Mouse (Mus musculus) embryo, embryonic 9.5 days (tissue): ENCODE measurements around the gene Papln.

Experiments
- DNase-seq: peaks from one replicate; pipeline ENCODE4 v3.0.0-alpha.2; 2017; ENCODE audit errors: extremely low spot score

Papln gene

DNA sequence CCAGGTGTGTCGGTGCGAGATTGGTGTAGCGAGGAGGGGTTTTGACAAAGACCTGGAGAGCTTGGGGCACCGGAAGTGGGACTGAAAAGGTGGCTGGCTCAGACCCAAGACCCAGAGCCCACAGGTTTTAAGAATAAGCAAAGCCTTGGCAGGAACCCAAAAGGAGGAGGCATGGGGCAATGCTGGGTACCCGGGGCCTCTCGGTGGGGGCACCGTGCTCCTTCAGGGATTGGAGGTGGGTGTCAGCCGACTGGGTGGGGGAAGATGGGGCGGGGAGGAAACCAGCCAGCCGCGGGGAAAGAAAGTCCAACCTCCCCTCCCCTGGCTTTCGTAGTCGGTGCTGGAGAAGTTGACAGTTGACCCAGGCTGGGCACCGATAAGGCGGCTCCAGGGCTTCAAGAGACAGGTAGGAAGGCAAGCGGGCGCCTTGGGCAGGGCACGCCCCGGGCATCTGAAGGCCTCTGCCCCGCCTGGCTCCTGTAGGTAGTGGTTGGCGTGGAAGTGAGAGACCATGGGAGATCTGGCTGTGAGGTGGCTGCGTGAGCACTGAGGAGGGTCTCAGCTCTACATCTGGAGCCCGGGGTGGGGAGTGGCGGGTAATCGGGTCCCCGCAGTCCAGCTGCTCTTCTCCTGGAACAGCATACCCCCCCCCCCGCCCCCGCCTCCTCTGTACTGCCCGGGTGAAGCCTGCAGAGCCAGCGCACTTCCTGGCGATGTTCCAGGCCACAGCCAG is at the start of gene Papln:
Gene Papln, plus strand, starts transcription at position 324 of the 733 bp plus-strand sequence.
- peak; percentile 7 for DNase-seq

GRCm38 (mm10) chr12:83713749-83714148 is 49.7 kb upstream of the Papln start:
- no peak for DNase-seq

- DNase-seq: no peak
Observed at GRCm38 (mm10) chr12:83716416-83717184, 46.8 kb upstream of the Papln start.

DNA sequence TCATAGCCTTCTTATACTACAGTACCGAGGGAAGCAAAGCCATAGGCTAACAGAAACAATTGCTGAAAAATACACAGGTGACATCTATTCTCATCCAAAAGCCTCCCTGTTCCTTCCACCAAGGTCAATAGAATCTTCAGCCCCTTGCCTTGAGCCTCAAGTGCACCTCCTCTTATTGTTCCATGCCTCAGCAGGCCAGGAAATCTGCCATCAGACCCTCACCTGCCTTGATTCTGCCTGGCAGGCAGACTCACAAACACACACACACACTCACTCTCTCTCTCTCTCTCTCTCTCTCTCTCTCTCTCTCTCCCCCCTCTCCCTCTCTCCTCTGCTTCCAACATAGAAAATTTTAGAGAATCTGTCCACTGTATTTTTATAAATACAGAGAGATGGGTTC is 44.0 kb upstream of the Papln start:
- no peak for DNase-seq

DNA sequence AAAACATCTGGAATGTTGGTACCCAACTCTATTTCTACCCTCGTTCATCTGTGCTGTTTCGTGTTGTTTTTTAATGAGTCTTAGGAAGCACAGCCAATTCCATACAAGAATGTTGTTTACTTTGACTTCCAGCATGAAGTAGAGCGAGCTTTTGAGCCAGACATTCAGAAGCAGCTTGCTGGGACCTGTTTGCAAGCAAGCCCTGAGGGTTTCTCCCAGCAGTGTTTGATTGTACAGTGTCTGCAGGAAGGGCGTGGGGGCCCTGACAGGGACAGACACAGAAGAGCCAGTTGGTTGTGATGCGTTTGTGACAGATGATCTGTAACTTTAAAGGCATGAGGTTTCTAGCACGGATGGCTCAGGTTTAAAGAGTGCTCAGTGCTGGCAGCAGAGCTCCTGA is 42.2 kb upstream of the Papln start:
- no peak for DNase-seq

GRCm38 (mm10) chr12:83723037-83723436 is 40.4 kb upstream of the Papln start:
- DNase-seq: no peak

GRCm38 (mm10) chr12:83726510-83727308 is 36.7 kb upstream of the Papln start:
- DNase-seq: no peak

- no peak for DNase-seq
Observed at GRCm38 (mm10) chr12:83732225-83732624, 31.2 kb upstream of the Papln start.

DNA sequence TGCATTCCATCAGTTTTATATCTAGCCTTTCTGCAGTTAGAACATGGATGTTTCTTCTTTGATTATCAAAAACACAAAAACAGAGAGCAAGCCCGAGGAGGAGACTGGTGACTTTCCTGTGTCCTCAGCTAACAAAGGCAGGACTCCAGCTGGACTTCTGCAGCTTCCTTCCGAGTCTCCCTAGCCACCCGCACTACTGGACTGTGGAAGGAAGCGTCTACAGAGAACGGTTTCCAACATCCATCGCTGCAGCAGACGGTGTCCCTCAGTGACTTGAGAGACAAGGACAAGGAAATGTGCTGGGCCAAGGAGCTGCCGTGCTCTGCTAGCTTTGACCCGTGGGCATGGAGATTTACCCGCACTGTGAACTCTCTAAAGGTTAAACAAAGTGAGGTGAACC is 29.4 kb upstream of the Papln start:
- DNase-seq: no peak

- no peak for DNase-seq
Observed at GRCm38 (mm10) chr12:83736236-83736635, 27.2 kb upstream of the Papln start.

DNA sequence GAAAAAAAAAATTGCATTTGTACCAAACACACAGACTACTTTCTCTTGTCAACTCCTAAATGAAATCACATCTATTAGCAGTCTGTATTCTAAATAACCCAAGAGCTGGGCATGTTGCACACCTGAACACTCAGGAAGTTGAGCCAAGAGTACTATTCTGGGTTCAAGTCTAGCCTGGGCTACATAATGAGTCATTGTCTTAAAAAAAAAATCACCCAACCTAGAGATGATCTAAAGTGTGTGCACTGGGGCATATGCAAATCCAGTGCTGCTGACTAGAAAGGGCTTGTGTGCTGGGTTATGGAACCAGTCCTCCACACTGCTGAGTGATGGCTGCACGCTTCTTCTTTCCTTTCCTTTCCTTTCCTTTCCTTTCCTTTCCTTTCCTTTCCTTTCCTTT is 24.8 kb upstream of the Papln start:
- DNase-seq: no peak

GRCm38 (mm10) chr12:83741722-83742121 is 21.7 kb upstream of the Papln start:
- no peak for DNase-seq

GRCm38 (mm10) chr12:83742834-83743233 is 20.6 kb upstream of the Papln start:
- DNase-seq: no peak

DNA sequence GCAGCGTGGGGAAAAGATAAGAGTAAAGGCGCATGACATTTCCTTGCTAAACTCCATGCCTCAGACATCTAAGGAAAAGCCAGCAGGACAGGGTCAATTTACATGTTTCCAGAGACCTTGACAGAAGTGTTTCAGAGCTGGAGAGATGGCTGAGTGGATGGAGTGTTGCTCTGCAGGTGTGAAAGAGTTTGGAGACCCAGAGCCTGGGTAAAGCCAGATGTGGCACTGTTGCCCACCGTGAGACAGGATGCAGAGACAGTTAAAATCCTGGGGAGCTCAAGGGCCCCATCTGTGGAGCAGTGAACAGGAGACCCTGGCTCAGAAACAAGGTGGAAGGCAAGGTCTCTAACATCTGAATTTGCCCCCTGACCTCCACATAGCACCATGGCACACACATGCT is 19.7 kb upstream of the Papln start:
- no peak for DNase-seq

DNA sequence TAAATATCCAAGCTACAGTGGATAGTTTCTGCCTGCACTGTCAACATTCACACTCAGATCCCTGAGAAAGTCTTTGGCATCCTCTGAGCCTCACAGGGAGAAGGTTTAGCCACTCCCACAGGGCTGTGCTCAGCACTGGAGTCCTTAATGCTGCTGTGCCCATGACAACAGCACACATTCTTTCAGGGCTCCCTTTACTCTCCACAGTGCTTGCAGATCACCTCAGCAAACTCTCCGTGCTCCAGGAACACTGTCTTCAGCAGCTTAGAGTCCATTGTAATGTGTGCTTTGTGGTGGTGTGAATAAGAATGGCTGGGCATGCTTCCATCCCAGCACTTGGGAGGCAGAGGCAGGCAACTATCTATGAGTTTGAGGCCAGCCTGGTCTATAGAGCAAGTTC is 14.2 kb upstream of the Papln start:
- DNase-seq: no peak

- DNase-seq: no peak
Observed at GRCm38 (mm10) chr12:83752495-83752894, 10.9 kb upstream of the Papln start.

- DNase-seq: no peak
Observed at GRCm38 (mm10) chr12:83758735-83759134, 4.7 kb upstream of the Papln start.

- DNase-seq: no peak
Observed at GRCm38 (mm10) chr12:83760201-83760600, 3.2 kb upstream of the Papln start.

- peak; percentile 52 for DNase-seq
Observed at GRCm38 (mm10) chr12:83762706-83763105, 728 bp upstream of the Papln start.

GRCm38 (mm10) chr12:83764044-83764365 is 571 bp downstream of the Papln start:
- peak; percentile 41 for DNase-seq

- no peak for DNase-seq
Observed at GRCm38 (mm10) chr12:83764519-83764918, 1.1 kb downstream of the Papln start.

GRCm38 (mm10) chr12:83765965-83766603 is 2.6 kb downstream of the Papln start:
- DNase-seq: no peak
